Mouse (Mus musculus): ENCODE results near the gene Tanc1.

- TF ChIP-seq CTCF (IDR thresholded peaks at IDR 0.05; ENCODE audit: low read depth) (no peak), EP300 (IDR thresholded peaks at IDR 0.05; ENCODE audit: low read depth) (no peak)
Measured at GRCm38 (mm10) chr2:59611216-59611810, 529 bp upstream of the Tanc1 start.
